Mouse (Mus musculus) kidney, embryonic 14.5 days (tissue): ENCODE measurements around the gene C1qtnf7. TPM values are rescaled to one million over a fixed set of nuclear protein-coding genes. Genes with fewer than 3 reads are reported as not detected.

Experiments
- ATAC-seq: fragments of 200-750 bp; cut with Nextera tagmentation; 2 replicates; pipeline ENCODE4 v1.8.0; 2017; ENCODE audit warnings: moderate number of reproducible peaks, mild to moderate bottlenecking, moderate TSS enrichment, moderate library complexity; ENCODE audit not compliant: low FRiP score, low TSS enrichment
- H3K27ac ChIP-seq: fragments of 300-500 bp; sonication (generic); 2 replicates; pipeline ENCODE4 v1.5.1; 2014; ENCODE audit warnings: low read depth, mild to moderate bottlenecking, low read length, moderate library complexity, mixed read lengths
- H3K27me3 ChIP-seq: fragments of 300-500 bp; sonication (generic); 2 replicates; pipeline ENCODE4 v1.6.1; 2014; ENCODE audit warnings: mild to moderate bottlenecking, low read length; ENCODE audit not compliant: control insufficient read depth, insufficient read depth
- H3K36me3 ChIP-seq: fragments of 300-500 bp; sonication (generic); 2 replicates; pipeline ENCODE4 v1.6.1; 2014; ENCODE audit warnings: low read length, mixed read lengths; ENCODE audit not compliant: control insufficient read depth, insufficient read depth
- H3K4me1 ChIP-seq: fragments of 300-500 bp; sonication (generic); 2 replicates; pipeline ENCODE4 v1.6.1; 2014; ENCODE audit warnings: low read length, mixed read lengths; ENCODE audit not compliant: control insufficient read depth, insufficient read depth
- H3K4me2 ChIP-seq: fragments of 300-500 bp; sonication (generic); replicated peaks from 2 replicates; pipeline ENCODE4 v1.6.1; 2014; ENCODE audit warnings: low read depth, mild to moderate bottlenecking, low read length
- H3K4me3 ChIP-seq: fragments of 300-500 bp; sonication (generic); 2 replicates; pipeline ENCODE4 v1.5.1; 2014; ENCODE audit warnings: mild to moderate bottlenecking, low read length
- H3K9ac ChIP-seq: fragments of 300-500 bp; sonication (generic); 2 replicates; pipeline ENCODE4 v1.6.1; 2014; ENCODE audit warnings: low read depth, mild to moderate bottlenecking, low read length, moderate library complexity
- H3K9me3 ChIP-seq: fragments of 300-500 bp; sonication (generic); 2 replicates; pipeline ENCODE4 v1.6.1; 2016; ENCODE audit warnings: low read length; ENCODE audit not compliant: control insufficient read depth
- WGBS: fragments of 180-500 bp; shearing (Covaris S2); extraction: QIAGEN DNeasy Blood & Tissue Kit; methylation state at CpG from one replicate; pipeline ENCODE4 v1.1.7; 2014; 5-methylcytosine and 5-hydroxymethylcytosine counted together
- polyA plus RNA-seq: library from polyadenylated mRNA; unstranded; fragments of >200 nt; fragmentation: Nextera tagmentation; extraction: Ambion mirVana; gene quantifications from 2 replicates; pipeline ENCODE4 v1.2.1, GENCODE M21; 2014

The C1qtnf7 gene
- polyA plus RNA-seq, 1 experiment from 2014 or later = 2.4 TPM

DNA sequence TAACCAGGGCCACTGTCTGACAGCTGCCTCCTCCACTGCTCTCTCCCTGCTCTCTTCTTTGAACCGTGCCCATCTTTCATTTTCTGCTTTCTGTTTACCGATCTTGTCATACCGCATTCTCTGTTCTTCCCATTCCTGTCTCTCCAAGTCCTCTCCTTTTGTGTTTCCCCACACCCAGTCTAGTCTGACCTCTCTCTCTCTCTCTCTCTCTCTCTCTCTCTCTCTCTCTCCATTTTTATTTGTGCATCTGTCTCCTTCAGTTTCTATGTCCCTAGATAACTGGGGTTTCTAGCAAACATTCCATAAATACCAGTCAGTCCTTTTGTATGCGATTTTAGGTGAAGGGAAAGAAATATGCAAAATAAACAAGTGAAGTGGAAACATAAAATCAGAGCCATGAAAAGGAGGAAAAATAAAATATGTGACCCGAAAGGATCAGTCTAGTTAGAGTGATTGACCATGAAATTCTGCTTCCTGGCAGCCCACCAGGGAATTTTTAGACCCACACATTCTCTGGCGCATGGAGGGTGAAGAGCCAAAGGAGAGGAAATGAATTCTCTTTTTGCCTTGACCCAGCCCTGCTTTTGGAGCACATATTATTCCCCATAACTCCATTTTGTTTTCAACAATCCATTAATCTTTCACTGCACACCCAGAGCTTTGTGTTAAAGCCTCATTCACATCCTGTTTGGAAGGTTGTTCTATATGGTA, 11.7 kb downstream of the C1qtnf7 start:
- Histone ChIP-seq H3K36me3 (no peaks in the 10 kb centered on the region), H3K27ac (no peak overlapping the region), H3K9me3 (no peaks in the 10 kb centered on the region), H3K4me1 (peaks cover 1% of the 10 kb centered on the region; the same call in 1 of the 2 replicates), H3K4me2 (no peak overlapping the region), H3K9ac (no peak overlapping the region), H3K4me3 (no peak overlapping the region), H3K27me3 (no peaks in the 10 kb centered on the region)
- no peak; the same call in 1 of the 2 replicates for ATAC-seq
- 53% methylated on average over 6 of the region's 6 CpGs for WGBS

DNA sequence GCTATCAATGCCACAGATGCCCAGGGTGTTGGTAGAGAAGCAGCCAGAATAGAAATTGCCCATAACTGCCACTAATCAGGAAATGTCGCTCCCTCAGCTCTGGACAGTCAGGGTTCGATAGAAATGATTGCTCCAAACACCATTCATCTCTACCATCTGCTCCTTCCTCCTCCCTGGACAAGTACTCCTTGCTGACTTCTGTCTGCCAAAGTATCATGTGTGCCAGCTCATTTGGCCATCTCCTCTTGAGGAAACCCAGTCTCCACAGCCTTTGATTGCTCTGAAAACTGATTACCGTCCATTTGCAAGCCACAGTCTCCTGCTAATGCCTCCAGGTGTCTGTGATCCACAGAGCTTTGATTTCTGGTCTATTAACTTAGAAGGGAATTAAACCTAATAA, 14.8 kb downstream of the C1qtnf7 start:
- no peak for ATAC-seq
- no peaks in the 10 kb centered on the region for H3K4me1 ChIP-seq
- WGBS = 63% methylated on average over 3 of the region's 3 CpGs
- no peaks in the 10 kb centered on the region for H3K27me3 ChIP-seq
- no peaks in the 10 kb centered on the region for H3K9me3 ChIP-seq
- no peak overlapping the region for H3K4me3 ChIP-seq
- no peak overlapping the region for H3K4me2 ChIP-seq
- H3K36me3 ChIP-seq = no peaks in the 10 kb centered on the region
- H3K27ac ChIP-seq = no peak overlapping the region
- no peak overlapping the region for H3K9ac ChIP-seq

DNA sequence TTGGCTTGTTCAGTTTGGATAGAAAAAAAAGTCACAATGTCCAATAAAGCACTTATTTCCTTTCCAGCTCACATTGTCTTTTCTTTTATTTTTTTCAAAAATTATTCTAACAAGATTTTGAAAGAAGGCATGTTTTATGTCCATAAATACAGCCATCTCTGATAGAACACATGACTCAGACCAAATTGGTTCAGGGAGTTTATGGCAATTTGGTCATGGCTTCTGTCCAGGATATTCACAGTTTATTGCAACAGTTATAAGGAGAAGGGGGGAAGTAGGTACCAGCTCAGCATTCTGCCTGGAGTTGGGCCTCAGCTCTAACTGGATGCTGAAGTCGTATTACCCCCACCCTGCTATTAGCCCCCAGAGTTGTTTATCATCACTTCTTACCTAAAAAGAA, 15.5 kb downstream of the C1qtnf7 start:
- 78% methylated on average over 1 of the region's 1 CpGs for WGBS
- H3K4me3 ChIP-seq = no peak overlapping the region
- no peaks in the 10 kb centered on the region for H3K27me3 ChIP-seq
- no peak overlapping the region for H3K4me2 ChIP-seq
- no peak overlapping the region for H3K9ac ChIP-seq
- no peaks in the 10 kb centered on the region for H3K9me3 ChIP-seq
- no peak overlapping the region for H3K27ac ChIP-seq
- H3K4me1 ChIP-seq = no peaks in the 10 kb centered on the region
- no peaks in the 10 kb centered on the region for H3K36me3 ChIP-seq
- no peak for ATAC-seq

DNA sequence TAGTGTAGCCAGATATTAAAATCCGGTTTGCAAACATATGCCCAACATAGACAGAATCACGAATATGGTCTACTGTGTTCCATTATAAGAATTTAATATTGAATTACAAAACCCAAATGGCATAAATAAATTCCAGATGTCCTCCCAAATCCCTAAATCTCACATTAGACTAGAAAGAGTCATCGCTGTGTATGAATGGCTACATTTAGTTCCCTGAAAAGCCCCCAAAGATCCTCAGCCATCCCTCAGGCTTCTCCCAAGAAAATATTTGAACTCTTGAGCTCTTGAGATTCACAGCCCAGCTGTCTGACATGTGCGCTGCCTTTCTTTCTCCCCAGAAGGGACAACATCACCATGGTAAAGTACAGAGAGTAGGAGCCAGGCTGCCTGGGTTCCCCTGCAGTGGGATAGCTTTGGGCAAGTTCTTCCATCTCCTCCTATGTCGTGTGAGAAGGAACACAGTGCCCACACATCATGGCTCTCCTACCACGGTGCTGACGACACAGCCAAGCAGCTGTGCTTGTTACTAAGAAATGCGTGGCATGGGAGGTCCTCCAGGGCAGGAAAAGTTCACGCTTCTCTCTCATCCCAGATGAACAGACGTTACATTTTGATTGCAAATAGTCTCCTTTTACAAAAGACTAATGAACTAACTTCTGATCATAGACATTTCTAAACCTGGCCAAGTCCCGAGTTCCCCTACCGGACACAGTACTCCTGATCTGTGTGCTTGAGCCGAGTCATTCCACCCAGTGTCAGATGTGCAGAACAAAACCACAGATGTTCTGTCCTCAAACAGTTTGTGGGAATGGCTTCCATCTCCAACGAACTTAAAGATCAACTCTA, 23.2 kb downstream of the C1qtnf7 start:
- 73% methylated on average over 14 of the region's 14 CpGs for WGBS
- Histone ChIP-seq H3K27ac (no peak overlapping the region), H3K4me3 (no peak overlapping the region), H3K4me1 (no peaks in the 10 kb centered on the region), H3K4me2 (no peak overlapping the region), H3K9ac (no peak overlapping the region), H3K27me3 (no peaks in the 10 kb centered on the region), H3K9me3 (no peaks in the 10 kb centered on the region), H3K36me3 (no peaks in the 10 kb centered on the region)
- no peak for ATAC-seq

DNA sequence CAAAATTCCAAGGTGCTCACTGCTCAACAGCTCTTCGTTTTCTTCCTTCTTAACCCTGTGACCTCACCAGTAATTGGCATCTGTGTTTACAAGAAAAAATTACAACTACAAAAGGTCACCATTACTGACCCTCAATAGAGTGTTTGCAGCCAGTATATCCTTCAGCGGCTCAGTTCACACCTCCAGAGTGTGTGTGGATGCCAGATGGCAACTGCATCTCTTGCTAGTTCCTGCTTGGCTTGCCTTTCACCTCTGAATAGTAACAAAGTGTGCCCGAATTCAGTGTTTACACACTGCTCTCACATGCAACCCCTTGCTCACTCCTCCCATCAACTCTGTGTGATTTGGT, 23.8 kb downstream of the C1qtnf7 start:
- no peak overlapping the region for H3K4me3 ChIP-seq
- no peak overlapping the region for H3K27ac ChIP-seq
- no peaks in the 10 kb centered on the region for H3K4me1 ChIP-seq
- H3K9me3 ChIP-seq = no peaks in the 10 kb centered on the region
- H3K36me3 ChIP-seq = no peaks in the 10 kb centered on the region
- H3K4me2 ChIP-seq = no peak overlapping the region
- H3K9ac ChIP-seq = no peak overlapping the region
- no peaks in the 10 kb centered on the region for H3K27me3 ChIP-seq
- ATAC-seq = no peak
- WGBS = 28% methylated on average over 3 of the region's 3 CpGs

DNA sequence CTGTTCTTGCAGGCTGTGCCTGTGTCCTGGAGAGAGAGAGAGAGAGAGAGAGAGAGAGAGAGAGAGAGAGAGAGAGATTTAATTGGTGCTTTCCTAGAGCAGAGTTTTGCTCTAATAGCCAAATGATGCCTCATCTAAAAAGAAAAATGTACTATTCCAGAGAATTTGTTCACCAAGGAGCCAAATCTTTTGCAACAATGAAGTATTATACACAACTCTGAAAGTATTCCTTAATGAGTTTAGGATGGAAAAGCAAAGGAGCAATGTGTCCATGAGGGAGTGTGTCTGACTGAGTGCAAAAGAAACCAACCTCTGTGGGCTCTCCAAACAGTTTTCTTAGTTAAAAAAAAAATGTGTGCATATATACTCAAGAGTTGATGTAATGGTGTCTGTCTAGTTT, 24.5 kb downstream of the C1qtnf7 start:
- no peak overlapping the region for H3K9ac ChIP-seq
- no peaks in the 10 kb centered on the region for H3K36me3 ChIP-seq
- H3K4me2 ChIP-seq = no peak overlapping the region
- H3K27me3 ChIP-seq = no peaks in the 10 kb centered on the region
- peaks cover 6% of the 10 kb centered on the region; the same call in 1 of the 2 replicates for H3K9me3 ChIP-seq
- ATAC-seq = no peak
- no peak overlapping the region for H3K4me3 ChIP-seq
- no peak overlapping the region for H3K27ac ChIP-seq
- H3K4me1 ChIP-seq = no peaks in the 10 kb centered on the region

DNA sequence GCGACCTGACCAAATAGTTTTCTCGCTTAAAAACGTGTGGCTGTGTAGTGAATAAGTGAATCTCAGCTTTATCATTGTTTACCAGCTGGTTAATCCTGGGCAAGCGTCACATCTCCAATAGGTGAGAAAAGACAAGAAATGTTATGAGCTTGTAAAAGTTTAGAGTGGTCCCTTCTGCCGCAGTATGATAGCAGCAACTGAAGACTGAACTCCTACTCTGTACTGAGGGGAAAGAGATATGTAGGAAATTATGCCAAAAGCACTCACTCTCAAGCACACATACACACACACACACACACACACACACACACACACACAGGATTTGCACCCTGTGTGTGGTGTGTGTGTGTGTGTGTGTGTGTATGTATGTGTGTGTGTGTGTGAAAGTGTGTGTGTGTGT, 26.2 kb downstream of the C1qtnf7 start:
- H3K4me2 ChIP-seq = no peak overlapping the region
- no peak overlapping the region for H3K4me3 ChIP-seq
- H3K4me1 ChIP-seq = no peaks in the 10 kb centered on the region
- WGBS = 88% methylated on average over 5 of the region's 5 CpGs
- no peak overlapping the region for H3K9ac ChIP-seq
- no peak overlapping the region for H3K27ac ChIP-seq
- no peaks in the 10 kb centered on the region for H3K36me3 ChIP-seq
- no peaks in the 10 kb centered on the region for H3K27me3 ChIP-seq
- peaks cover 6% of the 10 kb centered on the region; the same call in 1 of the 2 replicates for H3K9me3 ChIP-seq
- no peak for ATAC-seq

DNA sequence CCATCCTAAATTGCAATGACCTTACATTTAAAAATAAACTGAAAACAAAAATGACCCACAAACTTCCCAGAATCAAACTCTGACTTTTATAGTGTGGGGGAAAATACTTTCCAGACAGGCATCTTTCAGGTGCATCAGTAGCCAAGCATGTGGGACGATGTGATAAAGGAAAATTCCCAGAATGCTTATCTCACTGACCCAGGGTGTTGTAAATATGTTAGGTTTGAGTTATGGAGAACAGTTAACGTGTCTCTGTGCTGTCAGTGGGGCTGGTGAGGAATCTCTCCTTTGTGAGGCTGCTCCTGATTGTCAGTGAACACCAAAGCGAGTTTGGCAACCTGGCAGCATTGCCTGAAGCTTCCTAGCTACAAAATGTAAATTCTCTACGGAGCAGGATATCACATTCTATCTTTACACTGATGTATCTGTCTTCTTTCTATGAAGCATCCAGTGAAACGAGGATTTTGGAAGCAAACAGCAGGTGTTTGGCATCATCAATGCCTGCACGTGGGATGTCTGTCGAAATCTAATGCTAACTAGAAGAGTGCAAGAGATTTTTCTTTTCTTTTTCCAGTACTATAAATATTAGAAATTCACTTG, 27.0 kb downstream of the C1qtnf7 start:
- Histone ChIP-seq H3K4me1 (no peaks in the 10 kb centered on the region), H3K9me3 (peaks cover 6% of the 10 kb centered on the region; the same call in 1 of the 2 replicates), H3K9ac (no peak overlapping the region), H3K4me3 (no peak overlapping the region), H3K27ac (no peak overlapping the region), H3K4me2 (no peak overlapping the region), H3K36me3 (no peaks in the 10 kb centered on the region), H3K27me3 (no peaks in the 10 kb centered on the region)
- 40% methylated on average over 7 of the region's 7 CpGs for WGBS
- ATAC-seq = no peak

DNA sequence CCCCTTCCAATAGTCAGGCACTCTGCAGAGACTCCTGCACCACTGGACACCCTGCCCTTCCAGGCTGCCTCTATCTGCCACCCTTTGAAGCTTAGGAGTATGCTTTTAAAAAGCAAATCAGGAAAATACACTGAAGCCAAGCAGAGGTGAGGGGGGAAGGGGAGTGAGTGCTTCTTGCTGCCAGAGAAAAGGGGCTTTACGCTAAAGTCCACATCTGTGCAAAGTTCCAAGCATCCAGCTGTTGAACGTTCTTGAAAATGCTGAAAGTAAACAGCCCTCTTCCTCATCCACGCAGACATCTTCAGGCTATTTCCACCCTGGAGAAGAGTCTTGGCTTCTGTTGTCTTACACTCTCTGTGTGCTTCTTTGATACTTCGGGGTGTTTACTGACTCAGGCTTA, 34.6 kb downstream of the C1qtnf7 start:
- no peaks in the 10 kb centered on the region for H3K36me3 ChIP-seq
- H3K9ac ChIP-seq = no peak overlapping the region; the same call in 1 of the 2 replicates
- no peaks in the 10 kb centered on the region for H3K9me3 ChIP-seq
- no peaks in the 10 kb centered on the region for H3K27me3 ChIP-seq
- H3K4me2 ChIP-seq = no peak overlapping the region
- peak; percentile 43; the same call in 1 of the 2 replicates for ATAC-seq
- no peak overlapping the region for H3K4me3 ChIP-seq
- WGBS = 41% methylated on average over 4 of the region's 4 CpGs
- H3K27ac ChIP-seq = no peak overlapping the region; the same call in 1 of the 2 replicates
- peaks cover 9% of the 10 kb centered on the region for H3K4me1 ChIP-seq
